Mouse (Mus musculus) neural tube, embryonic 14.5 days (tissue): ENCODE data around the gene B830017H08Rik. TPM values are rescaled to one million over a fixed set of nuclear protein-coding genes. Genes with fewer than 3 reads are reported as not detected.

Source experiments
- ATAC-seq: fragments of 200-750 bp; cut with Nextera tagmentation; 2 replicates; pipeline ENCODE4 v1.8.0; 2017; ENCODE audit warnings: low read depth, mild to moderate bottlenecking, moderate TSS enrichment, moderate library complexity
- H3K27ac ChIP-seq: fragments of 300-500 bp; sonication (generic); 2 replicates; pipeline ENCODE4 v1.5.1; 2014; ENCODE audit warnings: low read depth, mild to moderate bottlenecking, control low read depth, low read length, moderate library complexity, mixed read lengths
- H3K27me3 ChIP-seq: fragments of 300-500 bp; sonication (generic); 2 replicates; pipeline ENCODE4 v1.6.1; 2014; ENCODE audit warnings: low read length; ENCODE audit not compliant: control insufficient read depth, insufficient read depth
- H3K36me3 ChIP-seq: fragments of 300-500 bp; sonication (generic); 2 replicates; pipeline ENCODE4 v1.6.1; 2014; ENCODE audit warnings: low read length, mixed read lengths; ENCODE audit not compliant: control insufficient read depth, insufficient read depth
- H3K4me1 ChIP-seq: fragments of 300-500 bp; sonication (generic); 2 replicates; pipeline ENCODE4 v1.6.1; 2014; ENCODE audit warnings: low read length; ENCODE audit not compliant: control insufficient read depth, insufficient read depth
- H3K4me2 ChIP-seq: fragments of 300-500 bp; sonication (generic); 2 replicates; pipeline ENCODE4 v1.6.1; 2014; ENCODE audit warnings: mild to moderate bottlenecking, low read depth, low read length, control low read depth
- H3K4me3 ChIP-seq: fragments of 300-500 bp; sonication (generic); 2 replicates; pipeline ENCODE4 v1.5.1; 2014; ENCODE audit warnings: low read depth, low read length, control low read depth, mixed read lengths
- H3K9ac ChIP-seq: fragments of 300-500 bp; sonication (generic); replicated peaks from 2 replicates; pipeline ENCODE4 v1.6.1; 2014; ENCODE audit warnings: low read depth, mild to moderate bottlenecking, control low read depth, low read length, mixed read lengths
- H3K9me3 ChIP-seq: fragments of 300-500 bp; sonication (generic); 2 replicates; pipeline ENCODE4 v1.6.1; 2016; ENCODE audit warnings: low read length; ENCODE audit not compliant: control insufficient read depth
- WGBS: fragments of 180-500 bp; shearing (Covaris S2); extraction: QIAGEN DNeasy Blood & Tissue Kit; methylation state at CpG from one replicate; pipeline ENCODE4 v1.1.7; 2014; 5-methylcytosine and 5-hydroxymethylcytosine counted together
- polyA plus RNA-seq: library from polyadenylated mRNA; unstranded; fragments of >200 nt; fragmentation: Nextera tagmentation; extraction: Ambion mirVana; gene quantifications from 2 replicates; pipeline ENCODE4 v1.2.1, GENCODE M21; 2014

The B830017H08Rik gene
- polyA plus RNA-seq, 1 experiment from 2014 or later: 6.5 TPM

DNA sequence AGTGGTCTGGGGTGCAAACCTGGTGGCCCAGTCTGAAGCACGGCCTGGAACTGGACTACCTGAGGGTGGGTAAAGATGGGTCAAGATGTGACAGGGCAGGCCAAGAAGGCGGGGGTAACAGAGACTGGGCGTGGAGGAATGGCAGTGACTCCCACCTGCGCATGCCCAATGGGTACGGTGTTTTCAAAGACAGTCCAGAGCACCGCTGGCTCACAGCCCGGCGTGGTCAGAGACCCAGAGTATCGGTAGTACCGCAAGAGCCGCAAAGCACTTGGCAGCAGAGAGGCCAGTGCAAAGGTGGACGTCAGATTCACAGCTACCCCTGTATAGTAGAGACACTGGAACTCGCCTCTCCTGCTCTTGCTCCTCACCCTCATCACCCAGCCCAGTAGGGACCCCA, 2.6 kb downstream of the B830017H08Rik start:
- peaks cover 7% of the 10 kb centered on the region; the same call in 1 of the 2 replicates for H3K4me1 ChIP-seq
- H3K27ac ChIP-seq: no peak overlapping the region
- H3K36me3 ChIP-seq: no peaks in the 10 kb centered on the region
- ATAC-seq: no peak
- no peaks in the 10 kb centered on the region for H3K9me3 ChIP-seq
- 50% methylated on average over 13 of the region's 13 CpGs for WGBS
- no peak overlapping the region for H3K9ac ChIP-seq
- H3K27me3 ChIP-seq: peaks cover 17% of the 10 kb centered on the region
- H3K4me3 ChIP-seq: no peak overlapping the region
- H3K4me2 ChIP-seq: 0 out of 2 replicates have a peak overlapping the region, but pooled peaks have one; percentile 4

DNA sequence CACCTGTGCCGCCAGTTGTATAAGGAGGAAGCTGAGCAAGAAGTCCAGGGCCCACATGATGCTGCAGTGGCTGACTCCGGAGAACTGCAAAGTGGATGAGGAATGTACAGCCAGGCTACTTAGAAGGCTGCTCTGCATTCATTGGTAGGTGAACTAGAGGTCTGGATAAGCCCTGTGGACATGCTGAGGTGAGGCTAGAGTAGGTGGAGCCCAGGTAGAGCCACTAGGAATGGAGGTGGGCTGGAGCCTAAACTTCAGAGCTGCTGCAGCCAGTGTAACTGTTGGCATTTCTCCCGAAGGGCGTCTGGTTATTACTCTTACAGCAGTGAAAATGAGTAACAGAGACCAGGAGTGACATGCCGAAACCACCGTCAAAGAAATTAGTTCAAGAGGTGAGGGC, 5.1 kb downstream of the B830017H08Rik start, which contains the start of gene Car15:
Gene Car15, minus strand, starts transcription at position 314 of the 400 bp plus-strand sequence.
- ATAC-seq: no peak
- WGBS: 83% methylated on average over 6 of the region's 6 CpGs
- H3K9me3 ChIP-seq: no peaks in the 10 kb centered on the region
- no peak within 1 kb of the TSS for H3K9ac ChIP-seq
- H3K4me3 ChIP-seq: no peak within 1 kb of the TSS
- H3K27ac ChIP-seq: no peak within 1 kb of the TSS
- peaks cover 2% of the 10 kb centered on the region; the same call in 1 of the 2 replicates for H3K4me1 ChIP-seq
- H3K36me3 ChIP-seq: peaks cover 23% of the 10 kb centered on the region
- H3K4me2 ChIP-seq: no peak within 1 kb of the TSS
- H3K27me3 ChIP-seq: peaks cover 6% of the 10 kb centered on the region; the same call in 1 of the 2 replicates

DNA sequence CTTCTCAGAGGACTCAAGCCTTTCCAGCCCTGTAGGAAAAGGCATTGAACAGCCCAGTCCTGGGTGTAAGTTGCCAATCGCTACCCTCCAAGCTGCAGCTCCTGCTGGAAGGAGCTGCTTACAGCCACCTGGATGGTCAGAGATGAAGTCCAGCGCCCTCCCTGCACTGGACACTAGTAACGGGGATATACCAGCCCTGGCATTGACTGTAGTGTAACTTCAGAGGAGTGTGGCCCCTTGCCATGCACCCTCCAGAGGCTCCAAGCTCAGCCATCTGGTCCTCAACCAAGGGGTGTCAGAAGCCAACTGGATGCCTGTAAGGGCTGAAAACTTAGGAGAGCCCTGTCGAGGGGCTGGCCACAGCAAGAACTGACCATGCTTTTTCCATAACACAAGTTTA, 7.1 kb downstream of the B830017H08Rik start:
- H3K4me3 ChIP-seq: no peak overlapping the region
- no peaks in the 10 kb centered on the region; the same call in 1 of the 2 replicates for H3K4me1 ChIP-seq
- peaks cover 6% of the 10 kb centered on the region; the same call in 1 of the 2 replicates for H3K27me3 ChIP-seq
- no peak overlapping the region for H3K9ac ChIP-seq
- no peak overlapping the region for H3K27ac ChIP-seq
- 89% methylated on average over 4 of the region's 4 CpGs for WGBS
- H3K36me3 ChIP-seq: peaks cover 42% of the 10 kb centered on the region
- no peak overlapping the region for H3K4me2 ChIP-seq
- no peaks in the 10 kb centered on the region for H3K9me3 ChIP-seq
- no peak for ATAC-seq

DNA sequence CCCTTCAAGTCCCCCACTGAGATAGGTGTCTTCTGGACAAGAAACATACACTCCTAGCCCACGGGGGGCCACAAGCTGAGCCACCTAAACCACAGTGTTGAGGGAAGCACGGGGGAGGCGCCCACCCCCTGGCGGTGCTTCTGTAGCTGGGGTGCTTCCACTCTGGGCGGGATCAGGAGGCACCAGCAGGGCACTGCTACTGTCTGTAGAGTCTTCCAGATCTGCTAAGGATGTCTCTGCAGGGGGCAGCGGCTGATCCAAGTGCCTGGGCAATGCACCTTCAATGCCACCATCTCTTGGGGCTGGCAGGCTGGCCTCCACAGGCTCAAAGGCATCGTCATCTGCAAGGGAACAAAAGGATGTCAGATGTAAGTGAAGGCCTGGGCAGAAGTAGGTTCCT, 9.5 kb downstream of the B830017H08Rik start:
- Histone ChIP-seq H3K36me3 (peaks cover 64% of the 10 kb centered on the region), H3K27me3 (no peaks in the 10 kb centered on the region), H3K4me2 (no peak overlapping the region), H3K4me1 (no peaks in the 10 kb centered on the region), H3K9me3 (no peaks in the 10 kb centered on the region), H3K4me3 (no peak overlapping the region), H3K27ac (no peak overlapping the region), H3K9ac (no peak overlapping the region)
- WGBS: 98% methylated on average over 7 of the region's 7 CpGs
- no peak for ATAC-seq

DNA sequence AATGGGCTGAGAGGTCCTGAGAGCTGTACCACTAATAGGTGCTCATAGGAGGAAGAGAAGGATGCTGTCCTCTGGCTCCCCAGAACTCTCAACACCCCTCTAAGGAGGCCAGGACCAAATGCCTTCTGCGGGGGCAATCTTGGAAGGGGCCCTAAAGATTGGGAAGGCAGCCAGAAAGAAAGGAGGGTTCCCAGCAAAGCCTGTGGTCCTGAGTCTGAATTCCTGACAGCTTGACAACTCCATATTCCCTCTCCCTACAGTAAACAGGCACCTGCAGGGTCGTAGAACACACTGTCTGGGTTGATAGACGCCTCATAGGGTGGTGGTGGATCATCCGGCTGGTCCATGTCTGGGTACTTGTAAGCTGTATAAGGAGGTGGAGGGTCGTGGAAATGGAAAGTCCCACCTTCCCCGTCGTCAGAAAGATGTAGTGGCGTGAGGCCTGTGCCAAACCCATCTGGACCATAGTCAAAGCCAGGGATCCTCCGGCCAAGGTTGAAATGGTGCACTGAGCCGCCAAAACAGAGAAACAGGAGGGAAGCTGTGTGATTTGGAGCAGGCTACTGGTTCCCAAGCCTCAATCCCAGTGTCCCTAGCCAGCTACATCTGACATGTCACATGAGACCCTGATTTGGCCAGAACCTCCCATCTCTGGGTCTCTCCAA, 10.9 kb downstream of the B830017H08Rik start:
- ATAC-seq: no peak
- Histone ChIP-seq H3K4me3 (no peak overlapping the region), H3K9ac (no peak overlapping the region), H3K27me3 (no peaks in the 10 kb centered on the region), H3K9me3 (no peaks in the 10 kb centered on the region), H3K27ac (no peak overlapping the region), H3K36me3 (peaks cover 76% of the 10 kb centered on the region), H3K4me2 (no peak overlapping the region), H3K4me1 (no peaks in the 10 kb centered on the region)
- 95% methylated on average over 10 of the region's 10 CpGs for WGBS

DNA sequence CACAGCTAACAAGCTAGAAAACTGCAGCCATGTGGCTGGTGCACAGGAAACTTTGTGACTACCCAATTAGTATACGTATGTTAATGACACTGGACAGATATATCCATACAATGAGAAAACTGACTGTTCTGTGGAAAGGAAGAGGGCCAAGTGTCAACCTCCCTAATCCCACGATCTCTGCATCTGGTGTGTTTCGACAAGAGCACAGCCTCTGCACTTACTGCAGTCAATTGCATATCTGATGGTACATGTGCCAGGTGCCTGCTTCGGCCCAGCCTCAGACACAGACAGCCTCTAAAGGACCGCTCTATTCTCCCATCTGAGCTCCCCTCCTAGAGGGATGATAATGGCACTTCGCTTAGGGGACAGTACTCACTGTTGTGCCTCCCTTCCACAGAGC, 15.5 kb downstream of the B830017H08Rik start:
- Histone ChIP-seq H3K27me3 (no peaks in the 10 kb centered on the region), H3K4me3 (no peak overlapping the region), H3K36me3 (peaks cover 65% of the 10 kb centered on the region), H3K4me1 (no peaks in the 10 kb centered on the region), H3K9ac (no peak overlapping the region), H3K9me3 (no peaks in the 10 kb centered on the region), H3K4me2 (no peak overlapping the region), H3K27ac (no peak overlapping the region)
- 96% methylated on average over 6 of the region's 6 CpGs for WGBS
- no peak for ATAC-seq

DNA sequence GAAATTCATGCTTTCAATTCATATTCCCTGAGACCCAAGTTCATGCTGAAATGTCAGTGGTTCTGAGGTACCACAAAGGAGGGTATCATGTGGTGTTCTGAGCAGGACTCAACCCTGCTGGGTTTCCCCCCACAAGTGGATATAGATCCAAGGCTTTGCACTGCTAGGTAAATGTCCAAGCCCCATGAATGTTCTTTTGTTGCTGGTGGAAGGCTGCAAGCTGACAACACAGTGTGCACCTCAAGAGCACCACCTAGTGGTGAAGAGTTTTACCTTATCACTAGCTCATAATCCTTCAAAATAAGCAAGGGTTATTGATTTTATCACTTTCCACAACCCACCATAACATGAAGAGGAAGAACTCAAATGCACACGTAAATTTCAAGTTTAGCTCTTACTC, 16.0 kb downstream of the B830017H08Rik start:
- ATAC-seq: peak; percentile 81; the same call in 1 of the 2 replicates
- 20% methylated on average over 1 of the region's 1 CpGs for WGBS
- H3K4me3 ChIP-seq: no peak overlapping the region
- 0 out of 2 replicates have a peak overlapping the region, but pooled peaks have one; percentile 30 for H3K27ac ChIP-seq
- peaks cover 62% of the 10 kb centered on the region for H3K36me3 ChIP-seq
- H3K4me2 ChIP-seq: no peak overlapping the region
- no peaks in the 10 kb centered on the region for H3K4me1 ChIP-seq
- no peaks in the 10 kb centered on the region for H3K9me3 ChIP-seq
- H3K9ac ChIP-seq: no peak overlapping the region
- H3K27me3 ChIP-seq: no peaks in the 10 kb centered on the region

DNA sequence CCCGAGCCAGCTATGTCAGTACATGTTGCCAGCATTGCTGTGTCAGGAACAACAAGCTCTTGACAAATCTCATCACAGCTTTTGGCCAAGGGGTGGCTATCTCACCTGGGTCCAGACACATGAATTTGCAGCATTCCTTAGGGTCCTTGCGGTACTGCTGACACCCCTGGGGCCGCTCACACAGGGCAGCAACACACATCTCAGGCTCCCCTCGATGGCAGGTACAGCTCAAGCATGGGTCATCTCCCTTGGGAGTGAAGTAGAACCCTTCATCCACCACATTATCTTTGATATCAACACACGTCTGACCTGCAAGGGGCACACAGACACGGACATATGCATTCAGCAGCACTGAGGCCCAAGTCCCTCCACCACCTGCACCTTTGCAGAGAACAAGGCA, 16.6 kb downstream of the B830017H08Rik start:
- peaks cover 56% of the 10 kb centered on the region for H3K36me3 ChIP-seq
- no peaks in the 10 kb centered on the region for H3K27me3 ChIP-seq
- no peak overlapping the region for H3K4me2 ChIP-seq
- whole genome bisulfite sequencing: 89% methylated on average over 6 of the region's 6 CpGs
- H3K27ac ChIP-seq: no peak overlapping the region
- no peaks in the 10 kb centered on the region for H3K9me3 ChIP-seq
- no peak overlapping the region for H3K4me3 ChIP-seq
- H3K9ac ChIP-seq: no peak overlapping the region
- H3K4me1 ChIP-seq: no peaks in the 10 kb centered on the region
- 0 out of 2 replicates have a peak, but pooled peaks have one; percentile 34 for ATAC-seq

DNA sequence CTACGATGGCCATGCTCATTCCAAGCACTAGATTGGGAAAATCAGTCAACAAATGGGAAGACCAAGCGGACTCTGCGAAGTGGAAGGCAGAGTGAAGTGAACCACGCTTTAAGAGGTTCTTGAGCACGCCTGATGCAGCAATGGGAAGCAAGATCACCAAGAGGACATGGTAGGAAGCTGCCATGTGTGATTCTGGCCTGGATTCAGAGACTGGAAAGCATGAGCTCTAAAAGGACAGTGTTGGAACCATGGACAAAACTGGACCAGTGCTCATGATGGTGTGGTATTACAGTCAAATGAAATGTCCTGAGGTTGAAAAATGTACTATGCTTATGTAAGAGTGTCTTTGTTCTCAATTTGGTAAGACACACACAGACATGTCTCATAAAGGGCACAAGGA, 18.4 kb downstream of the B830017H08Rik start:
- Histone ChIP-seq H3K27ac (no peak overlapping the region), H3K9ac (no peak overlapping the region), H3K4me3 (no peak overlapping the region), H3K4me1 (no peaks in the 10 kb centered on the region), H3K4me2 (no peak overlapping the region), H3K27me3 (no peaks in the 10 kb centered on the region), H3K36me3 (peaks cover 52% of the 10 kb centered on the region), H3K9me3 (no peaks in the 10 kb centered on the region)
- WGBS: 96% methylated on average over 5 of the region's 5 CpGs
- ATAC-seq: no peak
